In the genomic region with DNA sequence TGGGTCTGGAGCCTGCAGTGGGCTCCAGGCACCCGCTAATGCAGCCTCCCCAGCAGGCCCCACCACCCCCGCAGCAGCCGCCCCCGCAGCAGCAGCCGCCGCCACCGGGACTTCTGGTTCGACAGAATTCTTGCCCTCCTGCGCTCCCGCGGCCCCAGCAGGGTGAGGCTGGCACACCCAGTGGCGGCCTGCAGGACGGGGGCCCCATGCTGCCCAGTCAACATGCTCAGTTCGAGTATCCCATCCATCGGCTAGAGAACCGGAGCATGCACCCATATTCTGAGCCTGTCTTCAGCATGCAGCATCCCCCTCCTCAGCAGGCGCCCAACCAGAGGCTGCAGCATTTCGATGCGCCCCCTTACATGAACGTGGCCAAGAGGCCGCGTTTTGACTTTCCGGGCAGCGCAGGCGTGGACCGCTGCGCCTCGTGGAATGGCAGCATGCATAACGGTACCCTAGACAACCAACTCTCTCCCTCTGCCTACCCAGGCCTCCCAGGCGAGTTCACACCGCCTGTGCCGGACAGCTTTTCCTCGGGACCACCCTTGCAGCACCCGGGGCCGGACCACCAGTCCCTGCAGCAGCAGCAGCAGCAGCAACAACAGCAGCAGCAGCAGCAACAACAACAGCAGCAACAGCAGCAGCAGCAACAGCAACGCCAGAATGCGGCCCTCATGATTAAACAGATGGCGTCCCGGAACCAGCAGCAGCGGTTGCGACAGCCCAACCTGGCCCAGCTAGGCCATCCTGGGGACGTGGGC, we compare ENCODE assay signal across 9 mouse cellular contexts. TPM values are rescaled to one million over a fixed set of nuclear protein-coding genes. Genes with fewer than 3 reads are reported as not detected.
DNase-seq lines count a peak whose midpoint lies in the region; ATAC-seq lines count a peak whose summit lies in the region.
"Had no signal": no experiment of that assay in that cellular context is flagged by ENCODE, and none has a peak within 500 bp of the region (broad histone marks: within the 10 kb centered on the region; RNA-seq: fewer than 3 reads in every experiment).

No protein-coding gene starts in this region.

- H3K27me3 ChIP-seq in lung, embryonic 16.5 days (ENCODE audit: control insufficient read depth, insufficient read depth, low read depth, low read length), result peaks cover 22% of the 10 kb centered on the region
- H3K27me3 ChIP-seq in forebrain, embryonic 11.5 days (ENCODE audit: control insufficient read depth, insufficient read depth, low read length), result no peaks in the 10 kb centered on the region
- peaks cover 34% of the 10 kb centered on the region for H3K27me3 ChIP-seq in stomach, embryonic 15.5 days (replicated peaks)

- H3K9ac ChIP-seq in lung, embryonic 16.5 days (ENCODE audit: low read length), result peak overlapping the region; percentile 87
- peak overlapping the region; percentile 99 for H3K9ac ChIP-seq in forebrain, embryonic 11.5 days (ENCODE audit: low read length)
- H3K9ac ChIP-seq in stomach, embryonic 15.5 days, result peak overlapping the region; percentile 75

- H3K4me3 ChIP-seq in lung, embryonic 16.5 days (ENCODE audit: low read length), result peak overlapping the region; percentile 80
- H3K4me3 ChIP-seq in forebrain, embryonic 11.5 days (ENCODE audit: low read depth, low read length), result peak overlapping the region; percentile 97
- peak overlapping the region; percentile 72 for H3K4me3 ChIP-seq in stomach, embryonic 15.5 days (replicated peaks)

- WGBS in lung, embryonic 16.5 days, result 18% methylated on average over 38 of the region's 42 CpGs
- WGBS in forebrain, embryonic 11.5 days, result 2% methylated on average over 42 of the region's 42 CpGs
- 13% methylated on average over 42 of the region's 42 CpGs for WGBS in stomach, embryonic 15.5 days

- peak overlapping the region; percentile 100 for H3K4me2 ChIP-seq in lung, embryonic 16.5 days (ENCODE audit: low read depth, low read length)
- peak overlapping the region; percentile 98 for H3K4me2 ChIP-seq in forebrain, embryonic 11.5 days (ENCODE audit: low read depth, low read length, severe bottlenecking)
- H3K4me2 ChIP-seq in stomach, embryonic 15.5 days, result peak overlapping the region; percentile 94

- H3K36me3 ChIP-seq in lung, embryonic 16.5 days (ENCODE audit: control insufficient read depth, insufficient read depth, low read length), result no peaks in the 10 kb centered on the region
- H3K36me3 ChIP-seq in forebrain, embryonic 11.5 days (ENCODE audit: control insufficient read depth, insufficient read depth, low read length), result peaks cover 9% of the 10 kb centered on the region
- H3K36me3 ChIP-seq in stomach, embryonic 15.5 days, result 0 out of 2 replicates have a peak, but pooled peaks cover 4% of the 10 kb centered on the region

- no peaks in the 10 kb centered on the region for H3K9me3 ChIP-seq in lung, embryonic 16.5 days (ENCODE audit: control insufficient read depth, low read length)
- no peaks in the 10 kb centered on the region for H3K9me3 ChIP-seq in forebrain, embryonic 11.5 days (ENCODE audit: control insufficient read depth, low read length)
- no peaks in the 10 kb centered on the region for H3K9me3 ChIP-seq in stomach, embryonic 15.5 days

- no peak for DNase-seq in lung, postnatal 25 days (ENCODE audit: low spot score)
- DNase-seq in forebrain, embryonic 11.5 days (ENCODE audit: low spot score), result peak; percentile 78
- peak; percentile 11 for DNase-seq in liver
- DNase-seq in natural killer cell, adult 2 months (ENCODE audit: low spot score in 2 of 2), result no peak
- no peak for DNase-seq in urinary bladder, adult 18-20 months (ENCODE audit: low spot score in 2 of 2)
- DNase-seq in lung, adult 18-20 months, result no peak

- peaks cover 47% of the 10 kb centered on the region for H3K4me1 ChIP-seq in lung, embryonic 16.5 days (replicated peaks; ENCODE audit: control insufficient read depth, insufficient read depth, low read length)
- peaks cover 32% of the 10 kb centered on the region for H3K4me1 ChIP-seq in forebrain, embryonic 11.5 days (replicated peaks; ENCODE audit: control insufficient read depth, insufficient read depth, low read length)
- H3K4me1 ChIP-seq in stomach, embryonic 15.5 days, result peaks cover 40% of the 10 kb centered on the region

- no peak overlapping the region for H3K27ac ChIP-seq in lung, embryonic 16.5 days (ENCODE audit: low read length)
- H3K27ac ChIP-seq in forebrain, embryonic 11.5 days (ENCODE audit: low read depth, low read length), result 0 out of 2 replicates have a peak overlapping the region, but pooled peaks have one; percentile 98
- no peak overlapping the region for H3K27ac ChIP-seq in stomach, embryonic 15.5 days
- H3K27ac ChIP-seq: macrophage had no signal

- no peak for ATAC-seq in lung, embryonic 16.5 days (ENCODE audit: low read depth)
- ATAC-seq in forebrain, embryonic 11.5 days (replicated peaks; ENCODE audit: low FRiP score), result no peak
- ATAC-seq in stomach, embryonic 15.5 days (ENCODE audit: insufficient read depth, low FRiP score, low read depth), result no peak

RNA-seq across cellular contexts. Expression of a gene that starts 2.1 kb away (rescaled TPM):
- 6.8 and 7.8 TPM in 2 replicates for polyA plus RNA-seq in lung, embryonic 16.5 days (2015; fragmentation: Nextera tagmentation; extraction: Ambion mirVana)
- polyA plus RNA-seq in forebrain, embryonic 11.5 days (2014; fragmentation: Nextera tagmentation; extraction: Ambion mirVana), result 50.9 and 51.9 TPM in 2 replicates
- polyA plus RNA-seq in stomach, embryonic 15.5 days (2015; fragmentation: Nextera tagmentation; extraction: Ambion mirVana), result 11.9 and 12.0 TPM in 2 replicates
- polyA plus RNA-seq: macrophage had no signal

Comparison
In these comparisons a context has a peak if more than half of its experiments do, and no peak if none do; other contexts are left out.
1. DNase-seq: peak in forebrain, embryonic 11.5 days (single experiment) and liver (single experiment); none in lung, postnatal 25 days (single experiment), natural killer cell, adult 2 months (0 of 2), urinary bladder, adult 18-20 months (0 of 2) and lung, adult 18-20 months (0 of 2).
2. Peak in every context shown above with its lines, with median percentiles within 50 percentile points of each other: H3K4me2 ChIP-seq, H3K4me3 ChIP-seq and H3K9ac ChIP-seq.